Mouse (Mus musculus) hindbrain, embryonic 10.5 days (tissue): ENCODE measurements at regions not wholly inside any gene's neighbourhood (a gene's known extent, or its start where the extent isn't known, plus 50 kb on each side); places are given as distances from the start of the nearest gene placed in this dataset.
A peak's percentile ranks its signal among the peaks of the same experiment; 100 is the strongest.

Source experiments
- DNase-seq: peaks from one replicate; pipeline ENCODE4 v3.0.0-alpha.2; 2017; ENCODE audit warnings: low spot score
- H3K27ac ChIP-seq: fragments of 300-500 bp; sonication (generic); 2 replicates; pipeline ENCODE4 v1.5.1; 2016; ENCODE audit warnings: mild to moderate bottlenecking, moderate library complexity
- H3K27me3 ChIP-seq: fragments of 300-500 bp; sonication (generic); 2 replicates; pipeline ENCODE4 v1.6.1; 2016; ENCODE audit warnings: mild to moderate bottlenecking; ENCODE audit not compliant: poor library complexity, insufficient read depth, severe bottlenecking
- H3K36me3 ChIP-seq: fragments of 300-500 bp; sonication (generic); 2 replicates; pipeline ENCODE4 v1.6.1; 2016; ENCODE audit warnings: mild to moderate bottlenecking, moderate library complexity
- H3K4me1 ChIP-seq: fragments of 300-500 bp; sonication (generic); replicated peaks from 2 replicates; pipeline ENCODE4 v1.6.1; 2016; ENCODE audit warnings: mild to moderate bottlenecking
- H3K4me3 ChIP-seq: fragments of 300-500 bp; sonication (generic); 2 replicates; pipeline ENCODE4 v1.5.1; 2016; ENCODE audit warnings: mild to moderate bottlenecking, moderate library complexity
- H3K9me3 ChIP-seq: fragments of 300-500 bp; sonication (generic); 2 replicates; pipeline ENCODE4 v1.6.1; 2016; ENCODE audit warnings: mild to moderate bottlenecking, moderate library complexity
- WGBS: fragments of 180-500 bp; shearing (Covaris S2); methylation state at CpG from one replicate; pipeline ENCODE4 v1.1.7; 2016; 5-methylcytosine and 5-hydroxymethylcytosine counted together

- Histone ChIP-seq H3K27ac (no peak overlapping the region), H3K9me3 (no peaks in the 10 kb centered on the region), H3K27me3 (peaks cover 5% of the 10 kb centered on the region; the same call in 1 of the 2 replicates), H3K4me3 (no peak overlapping the region), H3K4me1 (no peaks in the 10 kb centered on the region), H3K36me3 (no peaks in the 10 kb centered on the region)
- 68% methylated on average over 4 of the region's 4 CpGs for WGBS
- no peak for DNase-seq
These were observed 189.0 kb downstream of the Cyp26b1 start for GRCm38 (mm10) chr6:84404695-84405094.

- no peaks in the 10 kb centered on the region for H3K4me1 ChIP-seq
- 87% methylated on average over 2 of the region's 2 CpGs for WGBS
- DNase-seq = no peak
- H3K9me3 ChIP-seq = no peaks in the 10 kb centered on the region
- H3K27ac ChIP-seq = no peak overlapping the region
- H3K4me3 ChIP-seq = no peak overlapping the region
- peaks cover 5% of the 10 kb centered on the region; the same call in 1 of the 2 replicates for H3K27me3 ChIP-seq
- H3K36me3 ChIP-seq = no peaks in the 10 kb centered on the region
These were observed 191.3 kb downstream of the Cyp26b1 start for GRCm38 (mm10) chr6:84402431-84402830.

GRCm38 (mm10) chr6:84394496-84395090, 199.1 kb downstream of the Cyp26b1 start:
- Histone ChIP-seq H3K4me3 (no peak overlapping the region), H3K9me3 (no peaks in the 10 kb centered on the region), H3K27me3 (peaks cover 8% of the 10 kb centered on the region; the same call in 1 of the 2 replicates), H3K36me3 (no peaks in the 10 kb centered on the region), H3K27ac (no peak overlapping the region), H3K4me1 (peaks cover 19% of the 10 kb centered on the region)
- 74% methylated on average over 6 of the region's 6 CpGs for WGBS
- no peak for DNase-seq

- no peaks in the 10 kb centered on the region for H3K36me3 ChIP-seq
- H3K27ac ChIP-seq = 0 out of 2 replicates have a peak overlapping the region, but pooled peaks have one; percentile 36
- DNase-seq = no peak
- peaks cover 8% of the 10 kb centered on the region; the same call in 1 of the 2 replicates for H3K27me3 ChIP-seq
- WGBS = 84% methylated on average over 9 of the region's 9 CpGs
- peaks cover 19% of the 10 kb centered on the region for H3K4me1 ChIP-seq
- H3K4me3 ChIP-seq = no peak overlapping the region
- no peaks in the 10 kb centered on the region for H3K9me3 ChIP-seq
These were observed 200.0 kb downstream of the Cyp26b1 start for GRCm38 (mm10) chr6:84393519-84394231.

GRCm38 (mm10) chr6:84392752-84393511, 200.8 kb downstream of the Cyp26b1 start:
- H3K27ac ChIP-seq = no peak overlapping the region
- no peaks in the 10 kb centered on the region for H3K9me3 ChIP-seq
- H3K27me3 ChIP-seq = peaks cover 8% of the 10 kb centered on the region; the same call in 1 of the 2 replicates
- no peak overlapping the region for H3K4me3 ChIP-seq
- H3K4me1 ChIP-seq = peaks cover 19% of the 10 kb centered on the region
- no peak for DNase-seq
- 89% methylated on average over 14 of the region's 14 CpGs for WGBS
- no peaks in the 10 kb centered on the region for H3K36me3 ChIP-seq

DNA sequence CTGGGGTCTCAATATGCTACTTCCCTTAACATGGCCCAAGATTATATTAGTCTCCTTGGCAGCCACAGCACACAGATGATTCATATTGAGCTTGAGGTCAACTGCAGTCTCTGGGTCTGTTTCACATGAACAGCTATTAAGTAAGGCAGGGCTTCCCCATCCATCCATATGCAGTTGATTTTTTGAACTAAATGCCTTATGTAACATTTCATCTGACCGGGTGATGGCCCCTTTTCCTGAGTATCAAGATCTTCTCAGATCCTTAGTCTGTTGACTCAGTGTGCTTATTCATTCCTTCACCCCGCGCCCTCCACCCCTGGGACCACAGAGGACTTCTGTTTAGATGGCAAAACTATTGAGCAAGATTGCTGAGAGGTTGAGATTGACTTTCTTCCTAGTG, 202.7 kb downstream of the Cyp26b1 start:
- no peaks in the 10 kb centered on the region for H3K9me3 ChIP-seq
- no peak overlapping the region for H3K27ac ChIP-seq
- H3K4me3 ChIP-seq = no peak overlapping the region
- H3K27me3 ChIP-seq = peaks cover 9% of the 10 kb centered on the region
- WGBS = 94% methylated on average over 3 of the region's 3 CpGs
- no peaks in the 10 kb centered on the region for H3K36me3 ChIP-seq
- no peak for DNase-seq
- H3K4me1 ChIP-seq = peaks cover 20% of the 10 kb centered on the region

GRCm38 (mm10) chr6:84385696-84386095, 208.0 kb downstream of the Cyp26b1 start:
- peaks cover 4% of the 10 kb centered on the region for H3K27me3 ChIP-seq
- H3K9me3 ChIP-seq = no peaks in the 10 kb centered on the region
- DNase-seq = no peak
- peaks cover 7% of the 10 kb centered on the region; the same call in 1 of the 2 replicates for H3K4me1 ChIP-seq
- 52% methylated on average over 10 of the region's 10 CpGs for WGBS
- no peak overlapping the region for H3K4me3 ChIP-seq
- peak overlapping the region; percentile 29; the same call in 1 of the 2 replicates for H3K27ac ChIP-seq
- H3K36me3 ChIP-seq = no peaks in the 10 kb centered on the region

DNA sequence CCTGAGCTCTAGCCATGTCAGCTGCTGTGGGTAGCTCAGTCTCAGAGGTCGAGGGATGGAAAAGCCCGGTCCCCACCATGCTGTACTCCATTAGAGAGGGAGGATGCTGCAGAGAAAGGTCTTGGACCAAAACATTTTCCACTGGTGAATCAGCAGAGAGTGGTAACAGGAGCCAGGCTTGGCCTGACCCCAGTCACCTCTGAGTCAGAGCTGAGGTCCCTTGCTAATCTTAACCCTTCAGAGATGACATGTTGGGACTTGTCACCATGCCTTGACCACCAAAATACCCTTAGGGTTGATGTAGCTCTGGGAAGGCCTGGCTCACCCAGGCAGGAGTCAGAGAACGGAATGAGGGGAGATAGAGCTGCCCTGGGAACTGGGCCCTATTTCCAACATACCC, 210.0 kb downstream of the Cyp26b1 start:
- no peak for DNase-seq
- Histone ChIP-seq H3K27ac (no peak overlapping the region), H3K4me3 (no peak overlapping the region), H3K4me1 (peaks cover 7% of the 10 kb centered on the region; the same call in 1 of the 2 replicates), H3K27me3 (peaks cover 4% of the 10 kb centered on the region), H3K9me3 (no peaks in the 10 kb centered on the region), H3K36me3 (no peaks in the 10 kb centered on the region)
- 85% methylated on average over 3 of the region's 3 CpGs for WGBS

DNA sequence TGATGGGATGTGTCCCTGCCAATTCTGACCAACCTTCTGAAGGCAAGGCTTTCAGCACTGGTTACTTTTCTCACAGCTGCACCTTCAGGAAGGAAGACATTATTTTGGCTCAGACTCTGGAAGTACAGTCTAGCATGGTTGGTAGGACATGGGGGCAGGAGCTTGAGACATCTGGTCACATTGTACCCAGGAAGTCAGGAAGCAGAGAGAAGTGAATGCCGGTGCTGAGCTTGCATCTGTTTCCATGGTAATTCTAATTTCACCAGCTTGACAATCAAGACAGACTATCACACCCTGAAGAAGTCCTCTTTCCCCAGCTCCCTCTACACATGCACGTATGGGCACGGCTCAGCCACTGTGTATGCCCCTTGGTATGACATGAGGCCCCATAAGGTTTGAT, 210.6 kb downstream of the Cyp26b1 start:
- Histone ChIP-seq H3K4me3 (no peak overlapping the region), H3K4me1 (peaks cover 7% of the 10 kb centered on the region; the same call in 1 of the 2 replicates), H3K27ac (no peak overlapping the region), H3K9me3 (no peaks in the 10 kb centered on the region), H3K27me3 (peaks cover 4% of the 10 kb centered on the region), H3K36me3 (no peaks in the 10 kb centered on the region)
- DNase-seq = no peak
- WGBS = 93% methylated on average over 3 of the region's 3 CpGs

DNA sequence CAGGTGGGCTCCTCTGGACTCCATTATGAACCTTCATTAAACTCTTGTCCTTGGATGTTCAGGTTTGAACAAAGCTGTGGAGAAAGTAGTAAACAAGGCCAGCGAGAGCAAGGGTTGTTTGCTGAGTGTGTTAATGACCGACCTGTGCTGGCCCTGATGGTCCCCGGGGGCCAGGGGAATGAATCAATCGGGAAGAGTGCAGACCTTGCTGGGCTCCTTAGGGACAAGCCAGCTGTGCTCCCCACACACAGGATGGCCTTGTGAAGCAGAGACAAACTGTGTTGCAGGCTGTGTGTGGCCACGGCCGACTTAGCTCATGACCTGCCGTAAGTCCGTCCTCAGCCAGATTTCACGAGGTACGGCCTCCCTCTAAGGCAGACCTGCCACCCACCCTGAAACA, 212.1 kb downstream of the Cyp26b1 start:
- WGBS = 90% methylated on average over 10 of the region's 10 CpGs
- peaks cover 11% of the 10 kb centered on the region; the same call in 1 of the 2 replicates for H3K27me3 ChIP-seq
- H3K9me3 ChIP-seq = no peaks in the 10 kb centered on the region
- no peaks in the 10 kb centered on the region for H3K36me3 ChIP-seq
- no peak overlapping the region for H3K4me3 ChIP-seq
- no peak overlapping the region for H3K27ac ChIP-seq
- no peak for DNase-seq
- H3K4me1 ChIP-seq = peaks cover 7% of the 10 kb centered on the region; the same call in 1 of the 2 replicates

GRCm38 (mm10) chr6:84376666-84377065, 217.0 kb downstream of the Cyp26b1 start:
- Histone ChIP-seq H3K27ac (no peak overlapping the region), H3K27me3 (peaks cover 12% of the 10 kb centered on the region; the same call in 1 of the 2 replicates), H3K36me3 (no peaks in the 10 kb centered on the region), H3K9me3 (no peaks in the 10 kb centered on the region), H3K4me1 (peaks cover 3% of the 10 kb centered on the region; the same call in 1 of the 2 replicates), H3K4me3 (no peak overlapping the region)
- 86% methylated on average over 11 of the region's 11 CpGs for WGBS
- DNase-seq = no peak

GRCm38 (mm10) chr6:84375498-84375897, 218.2 kb downstream of the Cyp26b1 start:
- H3K27ac ChIP-seq = no peak overlapping the region
- WGBS = 18% methylated on average over 8 of the region's 8 CpGs

More at GRCm38 (mm10) chr6:84375498-84375897, 218.2 kb downstream of the Cyp26b1 start:
- peak; percentile 57 for DNase-seq
- Histone ChIP-seq H3K9me3 (no peaks in the 10 kb centered on the region), H3K36me3 (no peaks in the 10 kb centered on the region), H3K4me3 (no peak overlapping the region), H3K4me1 (peaks cover 3% of the 10 kb centered on the region; the same call in 1 of the 2 replicates), H3K27me3 (peaks cover 12% of the 10 kb centered on the region; the same call in 1 of the 2 replicates)
